Mouse (Mus musculus): ENCODE results near the gene Phf2. TPM values are rescaled to one million over a fixed set of nuclear protein-coding genes. Genes with fewer than 3 reads are reported as not detected.

Gene Phf2
- total RNA-seq, 2 experiments from 2014 or later = 31.1 to 32.2 TPM

DNA sequence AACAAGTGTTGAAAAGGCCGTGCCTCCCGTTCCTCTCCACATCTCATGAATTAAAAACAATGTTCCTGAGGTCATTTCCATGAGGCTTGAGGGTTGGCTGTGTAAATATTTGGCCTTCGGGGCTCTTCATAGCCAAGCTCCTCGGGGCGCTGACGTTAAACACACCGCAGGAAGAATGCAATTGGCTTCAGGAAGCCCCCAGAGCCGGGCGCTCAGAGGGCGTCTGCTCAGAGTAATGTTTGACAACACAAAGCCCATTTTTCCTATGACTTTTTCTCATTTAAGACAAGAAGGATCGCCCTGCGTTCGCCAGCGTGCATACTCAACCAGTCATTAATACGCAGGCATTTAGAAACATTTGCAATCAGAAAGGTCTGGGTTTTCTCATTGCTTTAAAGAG is 114.2 kb downstream of the Phf2 start:
- intact Hi-C loops (cut with DNase I) = no loop called here
- DNase-seq = no peak

Other genes starting within 250 kb of the Phf2 start
- 1 to 10 TPM; 8.4 TPM for gene Ptpdc1, start 245.5 kb downstream of the Phf2 start, total RNA-seq (2021)
- gene Barx1, start 208.1 kb downstream of the Phf2 start, total RNA-seq (2021) = not detected
- gene Fam120a, start 96.9 kb upstream of the Phf2 start, total RNA-seq (2021) = 100 to 1,000 TPM; 106 to 111 TPM

All from heart, postnatal 10 days (tissue).